Mouse (Mus musculus) C2C12 (cell line): ENCODE data around the gene Mapk1ip1.

Source experiments
- CEBPB ChIP-seq: IDR thresholded peaks from one replicate; pipeline ENCODE4 v1.6.1; 2011; ENCODE audit warnings: low read depth, mild to moderate bottlenecking, control low read depth, moderate library complexity
- CTCF ChIP-seq: IDR thresholded peaks from one replicate; pipeline ENCODE4 v1.5.1; 2011; ENCODE audit not compliant: control insufficient read depth, insufficient read depth, insufficient read length
- FOSL1 ChIP-seq: IDR thresholded peaks from one replicate; pipeline ENCODE4 v1.8.0; 2011; ENCODE audit warnings: mild to moderate bottlenecking, low read length; ENCODE audit not compliant: poor library complexity, insufficient read depth, severe bottlenecking
- MAX ChIP-seq: IDR thresholded peaks from one replicate; pipeline ENCODE4 v1.6.1; 2011; ENCODE audit warnings: mild to moderate bottlenecking, control low read depth
- MYOD1 ChIP-seq: IDR thresholded peaks from one replicate; pipeline ENCODE4 v1.6.1; 2011; ENCODE audit warnings: low read depth; ENCODE audit not compliant: control insufficient read depth, insufficient read length
- MYOG ChIP-seq: IDR thresholded peaks from one replicate; pipeline ENCODE4 v1.6.1; 2011; ENCODE audit not compliant: control insufficient read depth, insufficient read length; ENCODE audit errors: extremely low read depth
- USF1 ChIP-seq: IDR thresholded peaks from one replicate; pipeline ENCODE4 v1.6.1; 2011; ENCODE audit warnings: low read depth, mild to moderate bottlenecking, control low read depth, moderate library complexity

GRCm38 (mm10) chr7:138856670-138857069 is 10.6 kb upstream of the Mapk1ip1 start:
- TF ChIP-seq MAX (no peak), CTCF (no peak), USF1 (no peak), CEBPB (no peak), MYOD1 (no peak), MYOG (no peak), FOSL1 (no peak)
